Comparison of ENCODE assay signal across 21 mouse cellular contexts in the genomic region with DNA sequence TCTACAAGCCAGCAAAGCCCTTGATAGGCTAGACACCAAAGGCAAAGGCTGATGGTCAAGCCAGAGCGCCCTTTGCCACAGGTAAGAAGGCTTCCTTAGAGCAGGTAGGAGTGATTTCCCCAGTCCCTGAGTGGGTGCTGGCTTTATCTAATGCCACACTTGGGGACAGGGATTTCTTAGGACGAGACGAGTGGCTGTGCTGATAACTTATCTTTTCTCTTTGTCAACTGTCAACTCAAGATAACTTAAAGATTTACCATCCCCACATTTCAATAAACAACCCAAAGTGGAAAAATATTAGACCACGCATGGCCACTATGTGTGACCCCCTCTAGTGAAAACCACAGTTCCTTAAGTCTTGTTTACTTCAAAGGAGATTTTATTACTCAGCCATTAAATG. TPM values are rescaled to one million over a fixed set of nuclear protein-coding genes. Genes with fewer than 3 reads are reported as not detected.
DNase-seq lines count a peak whose midpoint lies in the region; ATAC-seq and TF ChIP-seq lines count a peak whose summit lies in the region.
"Had no signal": no experiment of that assay in that cellular context is flagged by ENCODE, and none has a peak within 500 bp of the region (broad histone marks: within the 10 kb centered on the region; RNA-seq: fewer than 3 reads in every experiment).

No protein-coding gene starts in this region.

- no peak overlapping the region for H3K27ac ChIP-seq in heart, embryonic 11.5 days (ENCODE audit: low read depth, low read length)
- no peak overlapping the region for H3K27ac ChIP-seq in liver, embryonic 14.5 days
- H3K27ac ChIP-seq in hindbrain, embryonic 12.5 days, result no peak overlapping the region
- H3K27ac ChIP-seq: embryonic facial prominence, embryonic 10.5 days; gastrocnemius, adult 2 months; hindbrain, embryonic 13.5 days; hindbrain, postnatal 0 days had no signal

- peaks cover 12% of the 10 kb centered on the region for H3K36me3 ChIP-seq in heart, embryonic 11.5 days (ENCODE audit: control insufficient read depth, insufficient read depth, low read length)
- H3K36me3 ChIP-seq in liver, embryonic 14.5 days (replicated peaks; ENCODE audit: control insufficient read depth, insufficient read depth, low read depth), result peaks cover 19% of the 10 kb centered on the region
- H3K36me3 ChIP-seq in G1E (replicated peaks), result peaks cover 77% of the 10 kb centered on the region
- peaks cover 42% of the 10 kb centered on the region for H3K36me3 ChIP-seq in hindbrain, embryonic 12.5 days

- no peak for ATAC-seq in heart, embryonic 11.5 days (replicated peaks; ENCODE audit: insufficient number of reproducible peaks, low FRiP score, low TSS enrichment)
- ATAC-seq in liver, embryonic 14.5 days (ENCODE audit: insufficient read depth), result no peak
- ATAC-seq in G1E (ENCODE audit: extremely low read depth, insufficient number of reproducible peaks, low FRiP score, poor library complexity, severe bottlenecking), result peak; percentile 23; the same call in 1 of the 2 replicates
- ATAC-seq in hindbrain, embryonic 12.5 days (ENCODE audit: low FRiP score), result no peak
- ATAC-seq: CD4-positive, CD25-positive, alpha-beta regulatory T cell, adult 4 months; forebrain, embryonic 14.5 days; hindbrain, postnatal 0 days had no signal

- no peaks in the 10 kb centered on the region for H3K27me3 ChIP-seq in heart, embryonic 11.5 days (ENCODE audit: control insufficient read depth, insufficient read depth, low read length)
- no peaks in the 10 kb centered on the region for H3K27me3 ChIP-seq in liver, embryonic 14.5 days (ENCODE audit: control insufficient read depth, insufficient read depth, low read length)
- no peaks in the 10 kb centered on the region for H3K27me3 ChIP-seq in G1E (ENCODE audit: insufficient read depth, low read length)
- no peaks in the 10 kb centered on the region for H3K27me3 ChIP-seq in hindbrain, embryonic 12.5 days
- H3K27me3 ChIP-seq: hindbrain, embryonic 13.5 days had no signal

- H3K4me2 ChIP-seq in heart, embryonic 11.5 days, result no peak overlapping the region
- no peak overlapping the region for H3K4me2 ChIP-seq in liver, embryonic 14.5 days (ENCODE audit: low read depth)
- no peak overlapping the region for H3K4me2 ChIP-seq in hindbrain, embryonic 12.5 days (replicated peaks)
- H3K4me2 ChIP-seq: hindbrain, embryonic 13.5 days had no signal

- no peaks in the 10 kb centered on the region for H3K9me3 ChIP-seq in heart, embryonic 11.5 days (replicated peaks; ENCODE audit: control insufficient read depth, low read length)
- H3K9me3 ChIP-seq in liver, embryonic 14.5 days (ENCODE audit: control insufficient read depth, low read length), result no peaks in the 10 kb centered on the region
- no peaks in the 10 kb centered on the region for H3K9me3 ChIP-seq in G1E (replicated peaks)
- H3K9me3 ChIP-seq in hindbrain, embryonic 12.5 days (replicated peaks), result no peaks in the 10 kb centered on the region
- H3K9me3 ChIP-seq: embryonic facial prominence, embryonic 10.5 days; hindbrain, embryonic 13.5 days had no signal

- H3K9ac ChIP-seq in heart, embryonic 11.5 days (ENCODE audit: low read depth, low read length), result no peak overlapping the region
- H3K9ac ChIP-seq in liver, embryonic 14.5 days (replicated peaks), result no peak overlapping the region
- H3K9ac ChIP-seq in hindbrain, embryonic 12.5 days, result no peak overlapping the region
- H3K9ac ChIP-seq: hindbrain, embryonic 13.5 days had no signal

- peak; percentile 57 for DNase-seq in heart, adult 11 months
- DNase-seq in liver, embryonic 14.5 days (ENCODE audit: low read depth in 3 of 3, low spot score in 3 of 3), result no peak
- DNase-seq in liver (no peak), G1E (ENCODE audit: low spot score) (no peak)
- no peak for DNase-seq in spleen, adult 12 weeks (ENCODE audit: low spot score)
- DNase-seq: adrenal gland, adult 8-10 months; adrenal gland, postnatal 36 days; B cell, adult 2 months; cerebellum, adult 2 months; cerebellum, postnatal 10 days; gastrocnemius, adult 2 months; gastrocnemius, postnatal 25 days; heart, postnatal 10 days; heart, postnatal 4 days had no signal

- peaks cover 6% of the 10 kb centered on the region; the same call in 1 of the 2 replicates for H3K4me1 ChIP-seq in heart, embryonic 11.5 days (ENCODE audit: control insufficient read depth, insufficient read depth, low read length)
- peaks cover 0 to 14% of the 10 kb centered on the region in 2 experiments; a peak in 3 of 4 replicates for H3K4me1 ChIP-seq in liver, embryonic 14.5 days (replicated peaks; ENCODE audit: control insufficient read depth in 2 of 2, insufficient read depth in 2 of 2, low read length in 1 of 2)
- peaks cover 32% of the 10 kb centered on the region for H3K4me1 ChIP-seq in G1E (ENCODE audit: insufficient read depth, low read depth, low read length)
- peaks cover 2% of the 10 kb centered on the region for H3K4me1 ChIP-seq in hindbrain, embryonic 12.5 days

- 45% methylated on average over 4 of the region's 4 CpGs for WGBS in heart, embryonic 11.5 days (ENCODE audit: insufficient replicate concordance)
- WGBS in liver, embryonic 14.5 days (ENCODE audit: insufficient replicate concordance), result 34% methylated on average over 4 of the region's 4 CpGs
- 95% methylated on average over 4 of the region's 4 CpGs for WGBS in hindbrain, embryonic 12.5 days

- TF ChIP-seq EP300 in liver, embryonic 14.5 days (IDR thresholded peaks at IDR 0.05; ENCODE audit: low read depth), result 0 out of 2 replicates have a peak, but pooled peaks have one; percentile 11

- no peak overlapping the region for H3K4me3 ChIP-seq in heart, embryonic 11.5 days (ENCODE audit: low read depth, low read length)
- H3K4me3 ChIP-seq in liver, embryonic 14.5 days (ENCODE audit: insufficient read depth in 1 of 2, low read depth in 2 of 2, low read length in 2 of 2), result no peak overlapping the region
- H3K4me3 ChIP-seq in G1E (ENCODE audit: low read depth, low read length), result no peak overlapping the region
- no peak overlapping the region for H3K4me3 ChIP-seq in hindbrain, embryonic 12.5 days
- H3K4me3 ChIP-seq: embryonic facial prominence, embryonic 10.5 days; gastrocnemius, adult 2 months; hindbrain, embryonic 13.5 days had no signal

- no peak for TF ChIP-seq CTCF in liver, embryonic 14.5 days (IDR thresholded peaks at IDR 0.05; ENCODE audit: low read depth)
- TF ChIP-seq CTCF in G1E (IDR thresholded peaks at IDR 0.05; ENCODE audit: low read depth, low read length), result no peak

RNA-seq across cellular contexts. Expression of a gene that starts 7.1 kb away (rescaled TPM):
- polyA plus RNA-seq in heart, embryonic 11.5 days (2014; fragmentation: Nextera tagmentation; extraction: Ambion mirVana), result 23.3 and 24.8 TPM in 2 replicates
- polyA plus RNA-seq in liver, embryonic 14.5 days (2012; rRNA removed), result 12.2 and 16.5 TPM in 2 replicates
- polyA plus RNA-seq in liver, embryonic 14.5 days (2014; fragmentation: Nextera tagmentation; extraction: Ambion mirVana), result 14.1 and 14.4 TPM in 2 replicates
- total RNA-seq in G1E (2014; fragmentation: Nextera tagmentation) (137 and 149 TPM in 2 replicates), G1E (2017) (44.0 and 49.8 TPM in 2 replicates)
- 12.4 and 16.8 TPM in 2 replicates for polyA plus RNA-seq in G1E (2012)
- polyA plus RNA-seq in hindbrain, embryonic 12.5 days (2016; fragmentation: Nextera tagmentation; extraction: Ambion mirVana), result 51.0 and 52.6 TPM in 2 replicates
